Mouse (Mus musculus) MEL (cell line): Measurements from ENCODE around the gene Kif1bp. TPM values are rescaled to one million over a fixed set of nuclear protein-coding genes. Genes with fewer than 3 reads are reported as not detected.

Experiments used
- DNase-seq: peaks from one replicate; pipeline ENCODE4 v3.0.0; 2011; ENCODE audit warnings: low read depth, low spot score
- H3K27ac ChIP-seq: 2 replicates; pipeline ENCODE4 v1.5.1; 2012; ENCODE audit warnings: low read depth, mild to moderate bottlenecking, control low read depth, low read length, moderate library complexity; ENCODE audit not compliant: control insufficient read depth
- H3K27me3 ChIP-seq, 2 experiments: fragments of 150-350 bp in 1 of 2; sonication (generic) in 1 of 2; 2 replicates each; pipeline ENCODE4 v1.6.1; 2012; ENCODE audit warnings: low read length in 2 of 2, mild to moderate bottlenecking in 2 of 2, improper control_type of control experiment in 1 of 2, moderate library complexity in 1 of 2; ENCODE audit not compliant: insufficient read depth in 2 of 2, control insufficient read depth in 1 of 2
- H3K36me3 ChIP-seq, 2 experiments: 2 replicates each; pipeline ENCODE4 v1.6.1; 2012 to 2014; ENCODE audit warnings: low read length in 2 of 2, improper control_type of control experiment in 1 of 2, inconsistent platforms in 1 of 2, mild to moderate bottlenecking in 1 of 2; ENCODE audit not compliant: insufficient read depth in 2 of 2, control insufficient read depth in 1 of 2
- H3K4me1 ChIP-seq, 2 experiments: fragments of 150-350 bp in 1 of 2; sonication (generic) in 1 of 2; 2 replicates each; pipeline ENCODE4 v1.6.1; 2012; ENCODE audit warnings: low read length in 2 of 2, improper control_type of control experiment in 1 of 2, mild to moderate bottlenecking in 1 of 2; ENCODE audit not compliant: insufficient read depth in 2 of 2, control insufficient read depth in 1 of 2
- H3K4me3 ChIP-seq, 2 experiments: fragments of 150-350 bp in 1 of 2; sonication (generic) in 1 of 2; 2 replicates each; pipeline ENCODE4 v1.5.1; 2012; ENCODE audit warnings: low read depth in 2 of 2, low read length in 2 of 2, mild to moderate bottlenecking in 2 of 2, moderate library complexity in 2 of 2, control low read depth in 1 of 2, improper control_type of control experiment in 1 of 2; ENCODE audit not compliant: control insufficient read depth in 1 of 2, insufficient read depth in 1 of 2
- H3K79me2 ChIP-seq: 2 replicates; pipeline ENCODE4 v1.6.1; 2012; ENCODE audit warnings: mild to moderate bottlenecking, low read length, moderate library complexity; ENCODE audit not compliant: control insufficient read depth, poor library complexity, insufficient read depth
- H3K9ac ChIP-seq: 2 replicates; pipeline ENCODE4 v1.6.1; 2012; ENCODE audit warnings: low read depth, mild to moderate bottlenecking, control low read depth, low read length, moderate library complexity; ENCODE audit not compliant: control insufficient read depth, poor library complexity, severe bottlenecking
- H3K9me3 ChIP-seq: fragments of 150-350 bp; sonication (generic); replicated peaks from 2 replicates; pipeline ENCODE4 v1.6.1; 2012; ENCODE audit warnings: mild to moderate bottlenecking, low read length, improper control_type of control experiment, moderate library complexity; ENCODE audit not compliant: insufficient read depth
- E2F4 ChIP-seq: IDR thresholded peaks from 2 replicates; pipeline ENCODE4 v1.6.1; 2011; ENCODE audit warnings: low read depth, low read length, improper control_type of control experiment, borderline replicate concordance
- ELF1 ChIP-seq: IDR thresholded peaks from 2 replicates; pipeline ENCODE4 v1.6.1; 2014; ENCODE audit warnings: low read depth, mild to moderate bottlenecking, inconsistent platforms, low read length, improper control_type of control experiment, moderate library complexity
- EP300 ChIP-seq, 2 experiments: IDR thresholded peaks; 2 replicates each; pipeline ENCODE4 v1.6.1; 2011; ENCODE audit warnings: improper control_type of control experiment in 2 of 2, low read length in 2 of 2, low read depth in 1 of 2, mild to moderate bottlenecking in 1 of 2
- ETS1 ChIP-seq: IDR thresholded peaks from 2 replicates; pipeline ENCODE4 v1.6.1; 2012; ENCODE audit warnings: low read depth, mild to moderate bottlenecking, inconsistent platforms, low read length, improper control_type of control experiment, moderate library complexity
- GATA1 ChIP-seq: IDR thresholded peaks from 2 replicates; pipeline ENCODE4 v1.6.1; 2011; ENCODE audit warnings: low read depth, low read length, improper control_type of control experiment
- HCFC1 ChIP-seq: IDR thresholded peaks from 2 replicates; pipeline ENCODE4 v1.6.1; 2012; ENCODE audit warnings: low read depth, mild to moderate bottlenecking, inconsistent platforms, low read length, improper control_type of control experiment, moderate library complexity
- JUND ChIP-seq: IDR thresholded peaks from 2 replicates; pipeline ENCODE4 v1.6.1; 2011; ENCODE audit warnings: low read depth, mild to moderate bottlenecking, improper control_type of control experiment, low read length
- KAT2A ChIP-seq: conservative IDR thresholded peaks from 2 replicates; pipeline ENCODE4 v1.6.1; 2012; ENCODE audit warnings: low read depth, low read length, improper control_type of control experiment, inconsistent platforms
- MAFK ChIP-seq: IDR thresholded peaks from 2 replicates; pipeline ENCODE4 v1.6.1; 2011; ENCODE audit warnings: low read depth, mild to moderate bottlenecking, low read length, improper control_type of control experiment, borderline replicate concordance
- MAX ChIP-seq: IDR thresholded peaks from 2 replicates; pipeline ENCODE4 v1.6.1; 2011; ENCODE audit warnings: low read length, improper control_type of control experiment
- MAZ ChIP-seq: IDR thresholded peaks from 2 replicates; pipeline ENCODE4 v1.6.1; 2012; ENCODE audit warnings: low read depth, mild to moderate bottlenecking, inconsistent platforms, low read length, improper control_type of control experiment
- MXI1 ChIP-seq: IDR thresholded peaks from 2 replicates; pipeline ENCODE4 v1.6.1; 2011; ENCODE audit warnings: mild to moderate bottlenecking, low read depth, low read length, improper control_type of control experiment
- MYB ChIP-seq: IDR thresholded peaks from 2 replicates; pipeline ENCODE4 v1.6.1; 2011; ENCODE audit warnings: mild to moderate bottlenecking, low read depth, low read length, improper control_type of control experiment
- MYC ChIP-seq: IDR thresholded peaks from 2 replicates; pipeline ENCODE4 v1.6.1; 2011; ENCODE audit warnings: low read depth, mild to moderate bottlenecking, low read length, improper control_type of control experiment, moderate library complexity
- POLR2A ChIP-seq, 2 experiments: IDR thresholded peaks; 2 replicates each; pipeline ENCODE4 v1.6.1; 2011 to 2012; ENCODE audit warnings: low read length in 2 of 2, mild to moderate bottlenecking in 2 of 2, control low read depth in 1 of 2, improper control_type of control experiment in 1 of 2, low read depth in 1 of 2, moderate library complexity in 1 of 2; ENCODE audit not compliant: control insufficient read depth in 1 of 2, insufficient read depth in 1 of 2, poor library complexity in 1 of 2
- POLR2AphosphoS5 ChIP-seq: IDR thresholded peaks from 2 replicates; pipeline ENCODE4 v1.6.1; 2012; ENCODE audit warnings: low read depth, borderline replicate concordance, mild to moderate bottlenecking, inconsistent platforms, low read length, moderate library complexity, mixed read lengths
- RAD21 ChIP-seq: IDR thresholded peaks from 2 replicates; pipeline ENCODE4 v1.6.1; 2011; ENCODE audit warnings: mild to moderate bottlenecking, low read depth, low read length, improper control_type of control experiment
- RCOR1 ChIP-seq: IDR thresholded peaks from 2 replicates; pipeline ENCODE4 v1.6.1; 2012; ENCODE audit warnings: low read depth, mild to moderate bottlenecking, inconsistent platforms, low read length, improper control_type of control experiment
- TBP ChIP-seq: IDR thresholded peaks from 2 replicates; pipeline ENCODE4 v1.8.0; 2011; ENCODE audit warnings: low read depth, low read length, improper control_type of control experiment
- TCF12 ChIP-seq: IDR thresholded peaks from 2 replicates; pipeline ENCODE4 v1.6.1; 2014; ENCODE audit warnings: low read depth, mild to moderate bottlenecking, inconsistent platforms, low read length, improper control_type of control experiment, moderate library complexity
- USF2 ChIP-seq, 2 experiments: IDR thresholded peaks; 2 replicates each; pipeline ENCODE4 v1.6.1; 2011 to 2012; ENCODE audit warnings: improper control_type of control experiment in 2 of 2, low read length in 2 of 2, borderline replicate concordance in 1 of 2, inconsistent platforms in 1 of 2, low read depth in 1 of 2, mild to moderate bottlenecking in 1 of 2; ENCODE audit not compliant: insufficient read depth in 1 of 2
- ZKSCAN1 ChIP-seq: IDR thresholded peaks from 2 replicates; pipeline ENCODE4 v1.6.1; 2012; ENCODE audit warnings: low read depth, mild to moderate bottlenecking, inconsistent platforms, low read length, improper control_type of control experiment, moderate library complexity
- ZMIZ1 ChIP-seq: IDR thresholded peaks from 2 replicates; pipeline ENCODE4 v1.6.1; 2012; ENCODE audit warnings: low read depth, mild to moderate bottlenecking, inconsistent platforms, low read length, improper control_type of control experiment, moderate library complexity
- ZNF384 ChIP-seq: IDR thresholded peaks from 2 replicates; pipeline ENCODE4 v1.6.1; 2012; ENCODE audit warnings: low read depth, mild to moderate bottlenecking, inconsistent platforms, low read length, improper control_type of control experiment
- polyA plus RNA-seq, 2 experiments: library from polyadenylated mRNA; stranded (reverse) in 1 of 2; unstranded in 1 of 2; fragments of >175 nt in 1 of 2; fragments of >200 nt in 1 of 2; gene quantifications; 2 replicates each; pipeline versions ENCODE4 v1.2.1 to v1.2.4; 2012; ENCODE audit warnings: low replicate concordance in 2 of 2, low read depth in 1 of 2; ENCODE audit not compliant: insufficient read length in 2 of 2, insufficient read depth in 1 of 2, missing spikeins in 1 of 2
- total RNA-seq: library from RNA; depleted of rRNA; stranded (reverse); fragments of 300-350 nt; gene quantifications from 2 replicates; pipeline ENCODE4 v1.2.3, GENCODE M21; 2012

Gene Kif1bp
- total and polyA plus RNA-seq, 3 experiments: 17.3 to 177 (median 24.7) TPM

- DNase-seq: peak; percentile 68
- Histone ChIP-seq H3K4me1 (peaks cover 16 to 56% of the 10 kb centered on the region in 2 experiments), H3K9ac (peak overlapping the region; percentile 63), H3K27me3 (no peaks in the 10 kb centered on the region), H3K27ac (peak overlapping the region; percentile 94), H3K9me3 (no peaks in the 10 kb centered on the region), H3K79me2 (peaks cover 51% of the 10 kb centered on the region), H3K36me3 (peaks cover 3 to 55% of the 10 kb centered on the region in 2 experiments; a peak in 3 of 4 replicates), H3K4me3 (peak overlapping the region; percentile 63 to 74)
- TF ChIP-seq MAZ: peak; percentile 42; the same call in 1 of the 2 replicates
- peak; percentile 32; the same call in 1 of the 2 replicates for TF ChIP-seq TCF12
- no peak for TF ChIP-seq MAX
- TF ChIP-seq ETS1: peak; percentile 57; the same call in 1 of the 2 replicates
- TF ChIP-seq MXI1: peak; percentile 22; the same call in 1 of the 2 replicates
- peak; percentile 97 for TF ChIP-seq ZNF384
- TF ChIP-seq GATA1: peak; percentile 71
- peak; percentile 20; the same call in 1 of the 2 replicates for TF ChIP-seq MYB
- no peak for TF ChIP-seq USF2 (IDR thresholded peaks at IDR 0.05; ENCODE audit: borderline replicate concordance in 1 of 2, insufficient read depth in 1 of 2, low read depth in 1 of 2, low read length in 2 of 2)
- peak; percentile 22; the same call in 1 of the 2 replicates for TF ChIP-seq RCOR1
- no peak for TF ChIP-seq POLR2A (IDR thresholded peaks at IDR 0.05; ENCODE audit: control insufficient read depth in 1 of 2, insufficient read depth in 1 of 2, low read depth in 1 of 2, low read length in 2 of 2, poor library complexity in 1 of 2)
- 0 out of 2 replicates have a peak, but pooled peaks have one; percentile 14 for TF ChIP-seq ELF1
- TF ChIP-seq ZMIZ1: peak; percentile 39; the same call in 1 of the 2 replicates
- peak; percentile 43 to 51; a peak in 3 of 4 replicates for TF ChIP-seq EP300 (IDR thresholded peaks at IDR 0.05; ENCODE audit: low read depth in 1 of 2, low read length in 2 of 2)
These were observed 72.9 kb downstream of the Kif1bp start for GRCm38 (mm10) chr10:62505224-62505983.

DNA sequence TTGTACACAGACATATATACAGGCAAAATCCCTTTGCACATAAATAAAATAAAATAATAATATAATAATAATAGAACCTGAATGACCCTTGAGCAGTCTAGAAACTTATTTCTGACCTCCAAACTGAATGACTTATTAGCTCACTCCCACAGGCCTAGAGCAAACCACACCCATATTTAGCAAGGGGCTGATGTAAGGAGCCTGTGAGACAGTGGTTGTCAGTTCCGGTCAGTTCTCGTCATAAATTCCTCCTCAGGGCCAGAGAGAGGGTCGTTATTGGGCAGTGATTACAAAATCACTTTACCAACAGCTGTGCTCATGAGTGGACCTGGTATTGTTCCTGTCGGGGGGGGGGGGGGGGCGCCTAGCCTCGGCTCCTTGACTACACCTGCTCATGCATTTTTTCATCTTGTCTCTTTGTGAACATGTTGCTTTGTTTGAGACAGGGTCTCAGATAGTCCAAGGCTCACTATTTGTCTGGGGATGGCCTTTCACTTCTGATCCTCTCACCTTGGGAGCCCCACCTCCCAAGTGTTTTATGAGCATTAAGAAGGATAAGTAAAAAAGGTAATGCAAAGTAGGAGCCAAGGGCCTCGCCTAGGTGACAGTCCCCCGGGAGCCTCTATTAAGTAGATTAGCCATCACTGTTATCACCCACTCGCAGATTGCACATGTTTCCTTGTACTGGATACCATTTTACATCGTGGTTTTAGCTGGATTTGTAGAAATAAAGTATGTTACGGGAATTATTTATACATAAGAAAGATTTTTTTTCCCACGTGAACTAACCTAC, 74.2 kb downstream of the Kif1bp start:
- peak; percentile 66 for DNase-seq
- Histone ChIP-seq H3K4me3 (peak overlapping the region; percentile 48 to 72), H3K9ac (peak overlapping the region; percentile 63), H3K36me3 (peaks cover 3 to 53% of the 10 kb centered on the region in 2 experiments; a peak in 3 of 4 replicates), H3K79me2 (peaks cover 57% of the 10 kb centered on the region), H3K27ac (peak overlapping the region; percentile 94), H3K4me1 (peaks cover 16 to 47% of the 10 kb centered on the region in 2 experiments), H3K9me3 (no peaks in the 10 kb centered on the region), H3K27me3 (no peaks in the 10 kb centered on the region)
- TF ChIP-seq E2F4 (0 out of 2 replicates have a peak, but pooled peaks have one; percentile 34), ZMIZ1 (0 out of 2 replicates have a peak, but pooled peaks have one; percentile 6), RAD21 (no peak), MAX (0 out of 2 replicates have a peak, but pooled peaks have one; percentile 19), GATA1 (peak; percentile 84), ZKSCAN1 (no peak), MAFK (no peak), ETS1 (peak; percentile 84), RCOR1 (no peak; the same call in none of the 2 replicates), POLR2AphosphoS5 (no peak), MYC (0 out of 2 replicates have a peak, but pooled peaks have one; percentile 21), ZNF384 (0 out of 2 replicates have a peak, but pooled peaks have one; percentile 22), KAT2A (0 out of 2 replicates have a peak, but pooled peaks have one; percentile 12), EP300 (IDR thresholded peaks at IDR 0.05; ENCODE audit: low read depth in 1 of 2, low read length in 2 of 2) (peak; percentile 77 to 83), TCF12 (peak; percentile 86), TBP (peak; percentile 1; the same call in 1 of the 2 replicates), JUND (no peak), POLR2A (IDR thresholded peaks at IDR 0.05; ENCODE audit: control insufficient read depth in 1 of 2, insufficient read depth in 1 of 2, low read depth in 1 of 2, low read length in 2 of 2, poor library complexity in 1 of 2) (peak in 1 of 2 experiments; percentile 26; a peak in 2 of 4 replicates), HCFC1 (no peak)
